Mouse (Mus musculus) cerebellum, adult 18-20 months (tissue): ENCODE measurements around the gene Ovol1.

Experiments
- DNase-seq, 2 experiments: peaks; one replicate each; pipeline ENCODE4 v3.0.0; 2021

Gene Ovol1

GRCm38 (mm10) chr19:5568470-5569140, 8.2 kb upstream of the Ovol1 start:
- peak; percentile 86 to 90 for DNase-seq

GRCm38 (mm10) chr19:5567534-5568469, 7.4 kb upstream of the Ovol1 start, which contains the start of gene Ap5b1:
TSS of gene Ap5b1 (plus strand) at chr19:5568025.
- peak; percentile 90 to 96 for DNase-seq

GRCm38 (mm10) chr19:5567180-5567533, 6.7 kb upstream of the Ovol1 start:
- no peak for DNase-seq

GRCm38 (mm10) chr19:5566316-5566715, 5.9 kb upstream of the Ovol1 start:
- DNase-seq, result peak; percentile 6 to 8

GRCm38 (mm10) chr19:5562776-5563175, 2.3 kb upstream of the Ovol1 start:
- no peak for DNase-seq

- no peak for DNase-seq
Observed at GRCm38 (mm10) chr19:5561886-5562285, 1.4 kb upstream of the Ovol1 start.

GRCm38 (mm10) chr19:5561252-5561790, 875 bp upstream of the Ovol1 start:
- no peak for DNase-seq

- peak in 1 of 2 experiments; percentile 17 for DNase-seq
Observed at GRCm38 (mm10) chr19:5559631-5560456, 602 bp downstream of the Ovol1 start.

- no peak for DNase-seq
Observed at GRCm38 (mm10) chr19:5559229-5559628, 1.2 kb downstream of the Ovol1 start.

- no peak for DNase-seq
Observed at GRCm38 (mm10) chr19:5558770-5559169, 1.7 kb downstream of the Ovol1 start.

GRCm38 (mm10) chr19:5558169-5558568, 2.3 kb downstream of the Ovol1 start:
- DNase-seq, result no peak

GRCm38 (mm10) chr19:5554212-5554611, 6.2 kb downstream of the Ovol1 start:
- no peak for DNase-seq

GRCm38 (mm10) chr19:5553802-5554201, 6.6 kb downstream of the Ovol1 start:
- no peak for DNase-seq

- DNase-seq, result no peak
Observed at GRCm38 (mm10) chr19:5547471-5548056, 12.9 kb downstream of the Ovol1 start.

GRCm38 (mm10) chr19:5544031-5544430, 16.4 kb downstream of the Ovol1 start:
- no peak for DNase-seq

GRCm38 (mm10) chr19:5543362-5543761, 17.1 kb downstream of the Ovol1 start:
- no peak for DNase-seq

- DNase-seq, result no peak
Observed at GRCm38 (mm10) chr19:5538786-5539185, 21.7 kb downstream of the Ovol1 start.

GRCm38 (mm10) chr19:5532520-5532919, 27.9 kb downstream of the Ovol1 start:
- no peak for DNase-seq

- DNase-seq, result no peak
Observed at GRCm38 (mm10) chr19:5530138-5530524, 30.3 kb downstream of the Ovol1 start.

- peak; percentile 96 to 98 for DNase-seq
Observed at GRCm38 (mm10) chr19:5529325-5530137, 30.9 kb downstream of the Ovol1 start.

GRCm38 (mm10) chr19:5525204-5525603, 35.2 kb downstream of the Ovol1 start:
- DNase-seq, result no peak

- DNase-seq, result no peak
Observed at GRCm38 (mm10) chr19:5518721-5519120, 41.7 kb downstream of the Ovol1 start.
